Mouse (Mus musculus) heart, embryonic 12.5 days (tissue): ENCODE measurements around the gene Cipc. TPM values are rescaled to one million over a fixed set of nuclear protein-coding genes. Genes with fewer than 3 reads are reported as not detected.

Experiments used
- ATAC-seq: fragments of 200-750 bp; cut with Nextera tagmentation; 2 replicates; pipeline ENCODE4 v1.8.0; 2017; ENCODE audit warnings: moderate TSS enrichment, moderate library complexity; ENCODE audit not compliant: insufficient number of reproducible peaks, low FRiP score
- H3K27ac ChIP-seq: fragments of 300-500 bp; sonication (generic); 2 replicates; pipeline ENCODE4 v1.5.1; 2016; ENCODE audit warnings: mild to moderate bottlenecking, moderate library complexity; ENCODE audit not compliant: poor library complexity, severe bottlenecking
- H3K27me3 ChIP-seq: fragments of 300-500 bp; sonication (generic); replicated peaks from 2 replicates; pipeline ENCODE4 v1.6.1; 2016; ENCODE audit warnings: mild to moderate bottlenecking, moderate library complexity
- H3K36me3 ChIP-seq: fragments of 300-500 bp; sonication (generic); 2 replicates; pipeline ENCODE4 v1.6.1; 2016; ENCODE audit warnings: mild to moderate bottlenecking, moderate library complexity
- H3K4me1 ChIP-seq: fragments of 300-500 bp; sonication (generic); replicated peaks from 2 replicates; pipeline ENCODE4 v1.6.1; 2016; ENCODE audit warnings: mild to moderate bottlenecking
- H3K4me2 ChIP-seq: fragments of 300-500 bp; sonication (generic); 2 replicates; pipeline ENCODE4 v1.6.1; 2016; ENCODE audit warnings: mild to moderate bottlenecking, moderate library complexity
- H3K4me3 ChIP-seq: fragments of 300-500 bp; sonication (generic); 2 replicates; pipeline ENCODE4 v1.5.1; 2016; ENCODE audit warnings: mild to moderate bottlenecking
- H3K9ac ChIP-seq: fragments of 300-500 bp; sonication (generic); 2 replicates; pipeline ENCODE4 v1.6.1; 2016; ENCODE audit warnings: mild to moderate bottlenecking, moderate library complexity
- H3K9me3 ChIP-seq: fragments of 300-500 bp; sonication (generic); replicated peaks from 2 replicates; pipeline ENCODE4 v1.6.1; 2016; ENCODE audit warnings: mild to moderate bottlenecking, moderate library complexity
- WGBS: fragments of 180-500 bp; shearing (Covaris S2); methylation state at CpG from one replicate; pipeline ENCODE4 v1.1.7; 2016; 5-methylcytosine and 5-hydroxymethylcytosine counted together
- polyA plus RNA-seq: library from polyadenylated mRNA; unstranded; fragments of >200 nt; fragmentation: Nextera tagmentation; extraction: Ambion mirVana; gene quantifications from 2 replicates; pipeline ENCODE4 v1.2.1, GENCODE M21; 2016

The Cipc gene
- polyA plus RNA-seq, 1 experiment from 2014 or later = 28.9 TPM

GRCm38 (mm10) chr12:86964278-86965057 is 17.6 kb downstream of the Cipc start:
- WGBS = 89% methylated on average over 16 of the region's 16 CpGs
- no peak for ATAC-seq
- Histone ChIP-seq H3K9me3 (no peaks in the 10 kb centered on the region), H3K27ac (no peak overlapping the region), H3K4me1 (peaks cover 16% of the 10 kb centered on the region), H3K4me3 (no peak overlapping the region), H3K9ac (no peak overlapping the region), H3K36me3 (peaks cover 59% of the 10 kb centered on the region), H3K4me2 (no peak overlapping the region), H3K27me3 (no peaks in the 10 kb centered on the region)

- Histone ChIP-seq H3K27ac (no peak overlapping the region), H3K4me2 (no peak overlapping the region), H3K27me3 (no peaks in the 10 kb centered on the region), H3K36me3 (peaks cover 51% of the 10 kb centered on the region), H3K4me3 (no peak overlapping the region), H3K9me3 (no peaks in the 10 kb centered on the region), H3K9ac (no peak overlapping the region), H3K4me1 (peaks cover 20% of the 10 kb centered on the region)
- 86% methylated on average over 4 of the region's 4 CpGs for WGBS
- ATAC-seq = no peak
These were observed 18.5 kb downstream of the Cipc start for GRCm38 (mm10) chr12:86965237-86965799.

- H3K9me3 ChIP-seq = no peaks in the 10 kb centered on the region
- WGBS = 21% methylated on average over 13 of the region's 13 CpGs
- peaks cover 33% of the 10 kb centered on the region for H3K4me1 ChIP-seq
- no peak overlapping the region for H3K4me3 ChIP-seq
- no peak for ATAC-seq
- H3K36me3 ChIP-seq = peaks cover 19% of the 10 kb centered on the region
- peak overlapping the region; percentile 31 for H3K4me2 ChIP-seq
- H3K9ac ChIP-seq = peak overlapping the region; percentile 9; the same call in 1 of the 2 replicates
- H3K27me3 ChIP-seq = no peaks in the 10 kb centered on the region
- peak overlapping the region; percentile 19 for H3K27ac ChIP-seq
These were observed 21.8 kb downstream of the Cipc start for GRCm38 (mm10) chr12:86968468-86969219.

GRCm38 (mm10) chr12:86969220-86969601 is 22.4 kb downstream of the Cipc start:
- Histone ChIP-seq H3K4me3 (no peak overlapping the region), H3K4me1 (peaks cover 39% of the 10 kb centered on the region), H3K27me3 (no peaks in the 10 kb centered on the region), H3K4me2 (peak overlapping the region; percentile 31), H3K27ac (peak overlapping the region; percentile 19), H3K9me3 (no peaks in the 10 kb centered on the region), H3K9ac (no peak overlapping the region), H3K36me3 (peaks cover 15% of the 10 kb centered on the region)
- WGBS = 44% methylated on average over 3 of the region's 3 CpGs
- no peak for ATAC-seq

GRCm38 (mm10) chr12:86971089-86971488 is 24.2 kb downstream of the Cipc start:
- no peak overlapping the region for H3K4me3 ChIP-seq
- H3K4me2 ChIP-seq = no peak overlapping the region
- 86% methylated on average over 7 of the region's 7 CpGs for WGBS
- H3K9me3 ChIP-seq = no peaks in the 10 kb centered on the region
- no peak overlapping the region for H3K9ac ChIP-seq
- H3K27me3 ChIP-seq = peaks cover 9% of the 10 kb centered on the region; the same call in 1 of the 2 replicates
- no peak overlapping the region for H3K27ac ChIP-seq
- H3K36me3 ChIP-seq = 0 out of 2 replicates have a peak, but pooled peaks cover 3% of the 10 kb centered on the region
- ATAC-seq = no peak
- peaks cover 54% of the 10 kb centered on the region for H3K4me1 ChIP-seq

GRCm38 (mm10) chr12:86973216-86973615 is 26.4 kb downstream of the Cipc start:
- Histone ChIP-seq H3K9me3 (no peaks in the 10 kb centered on the region), H3K36me3 (no peaks in the 10 kb centered on the region), H3K27ac (no peak overlapping the region), H3K9ac (no peak overlapping the region; the same call in 1 of the 2 replicates), H3K4me2 (peak overlapping the region; percentile 13; the same call in 1 of the 2 replicates), H3K4me3 (no peak overlapping the region), H3K4me1 (peaks cover 56% of the 10 kb centered on the region), H3K27me3 (peaks cover 25% of the 10 kb centered on the region)
- 18% methylated on average over 7 of the region's 7 CpGs for WGBS
- no peak; the same call in 1 of the 2 replicates for ATAC-seq

- Histone ChIP-seq H3K9me3 (no peaks in the 10 kb centered on the region), H3K36me3 (no peaks in the 10 kb centered on the region), H3K4me2 (no peak overlapping the region), H3K9ac (no peak overlapping the region; the same call in 1 of the 2 replicates), H3K27ac (no peak overlapping the region), H3K4me3 (no peak overlapping the region), H3K4me1 (peaks cover 51% of the 10 kb centered on the region), H3K27me3 (peaks cover 30% of the 10 kb centered on the region)
- ATAC-seq = no peak
- WGBS = 41% methylated on average over 8 of the region's 8 CpGs
These were observed 26.9 kb downstream of the Cipc start for GRCm38 (mm10) chr12:86973706-86974105.

- H3K27me3 ChIP-seq = peaks cover 37% of the 10 kb centered on the region
- 7% methylated on average over 40 of the region's 40 CpGs for WGBS
- peak; percentile 56 for ATAC-seq
- H3K27ac ChIP-seq = no peak overlapping the region
- peak overlapping the region; percentile 32 for H3K4me3 ChIP-seq
- peaks cover 42% of the 10 kb centered on the region for H3K4me1 ChIP-seq
- no peaks in the 10 kb centered on the region for H3K9me3 ChIP-seq
- peak overlapping the region; percentile 45 for H3K9ac ChIP-seq
- no peaks in the 10 kb centered on the region for H3K36me3 ChIP-seq
- peak overlapping the region; percentile 71 for H3K4me2 ChIP-seq
These were observed 27.8 kb downstream of the Cipc start for GRCm38 (mm10) chr12:86974387-86975288.

GRCm38 (mm10) chr12:86975761-86976160 is 28.9 kb downstream of the Cipc start:
- H3K4me2 ChIP-seq = no peak overlapping the region
- no peaks in the 10 kb centered on the region for H3K9me3 ChIP-seq
- WGBS = 48% methylated on average over 10 of the region's 10 CpGs
- no peaks in the 10 kb centered on the region for H3K36me3 ChIP-seq
- no peak overlapping the region for H3K9ac ChIP-seq
- no peak overlapping the region for H3K4me3 ChIP-seq
- ATAC-seq = no peak
- H3K27ac ChIP-seq = no peak overlapping the region
- H3K27me3 ChIP-seq = peaks cover 48% of the 10 kb centered on the region
- H3K4me1 ChIP-seq = peaks cover 39% of the 10 kb centered on the region

GRCm38 (mm10) chr12:86976511-86977168 is 29.8 kb downstream of the Cipc start:
- no peak for ATAC-seq
- H3K9me3 ChIP-seq = no peaks in the 10 kb centered on the region
- no peak overlapping the region for H3K27ac ChIP-seq
- H3K4me1 ChIP-seq = peaks cover 39% of the 10 kb centered on the region
- no peak overlapping the region for H3K9ac ChIP-seq
- H3K27me3 ChIP-seq = peaks cover 57% of the 10 kb centered on the region
- no peak overlapping the region for H3K4me3 ChIP-seq
- H3K36me3 ChIP-seq = no peaks in the 10 kb centered on the region
- 59% methylated on average over 6 of the region's 6 CpGs for WGBS
- no peak overlapping the region for H3K4me2 ChIP-seq
